Mouse (Mus musculus): ENCODE measurements around the gene Mark4.

DNA sequence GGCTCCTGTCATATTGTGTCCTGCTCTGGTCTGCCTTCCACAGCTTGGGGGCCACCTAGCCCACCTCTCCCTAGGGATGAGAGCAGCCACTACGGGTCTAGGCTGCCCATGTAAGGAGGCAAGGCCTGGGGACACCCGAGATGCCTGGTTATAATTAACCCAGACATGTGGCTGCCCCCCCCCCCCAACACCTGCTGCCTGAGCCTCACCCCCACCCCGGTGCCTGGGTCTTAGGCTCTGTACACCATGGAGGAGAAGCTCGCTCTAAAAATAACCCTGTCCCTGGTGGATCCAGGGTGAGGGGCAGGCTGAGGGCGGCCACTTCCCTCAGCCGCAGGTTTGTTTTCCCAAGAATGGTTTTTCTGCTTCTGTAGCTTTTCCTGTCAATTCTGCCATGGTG is 48.9 kb downstream of the Mark4 start:
- TF ChIP-seq EP300 (optimal IDR thresholded peaks at IDR 0.05) (no peak), CTCF (IDR thresholded peaks at IDR 0.05; ENCODE audit: low read depth) (no peak)

All from stomach, postnatal 0 days (tissue).